Comparison of ENCODE assay signal across 16 mouse cellular contexts in genomic region chr17:30549899-30550773, GRCm38 (mm10). TPM values are rescaled to one million over a fixed set of nuclear protein-coding genes. Genes with fewer than 3 reads are reported as not detected.
DNase-seq lines count a peak whose midpoint lies in the region; ATAC-seq and TF ChIP-seq lines count a peak whose summit lies in the region.
"Had no signal": no experiment of that assay in that cellular context is flagged by ENCODE, and none has a peak within 500 bp of the region (broad histone marks: within the 10 kb centered on the region; RNA-seq: fewer than 3 reads in every experiment).

No protein-coding gene starts in this region.

- DNase-seq in heart, adult 11 months, result no peak
- DNase-seq in left cerebral cortex, adult 2 months (ENCODE audit: extremely low spot score in 1 of 2, low spot score in 2 of 2), result no peak
- no peak for DNase-seq in left cerebral cortex, postnatal 14 days (ENCODE audit: low spot score in 2 of 2)
- DNase-seq in R1 (ENCODE audit: low read depth, low spot score), result peak; percentile 39
- no peak for DNase-seq in limb, embryonic 14.5 days (ENCODE audit: low spot score)
- no peak for DNase-seq in frontal cortex, postnatal 25 days (ENCODE audit: low spot score in 2 of 2)
- DNase-seq: adrenal gland, postnatal 36 days; cerebellum, adult 11-12 months; kidney, adult 18-20 months; layer of hippocampus, postnatal 36 days; thymus, postnatal 4 days had no signal

- ATAC-seq in heart, embryonic 14.5 days (ENCODE audit: insufficient number of reproducible peaks, insufficient read depth, low FRiP score, low read depth), result peak; percentile 66
- no peak for ATAC-seq in limb, embryonic 14.5 days (ENCODE audit: low FRiP score, low read depth)
- ATAC-seq in forebrain, embryonic 16.5 days, result no peak
- ATAC-seq: forebrain, embryonic 13.5 days had no signal

- no peaks in the 10 kb centered on the region for H3K27me3 ChIP-seq in heart, embryonic 14.5 days (ENCODE audit: control insufficient read depth, insufficient read depth, low read length)
- no peaks in the 10 kb centered on the region for H3K27me3 ChIP-seq in limb, embryonic 14.5 days (ENCODE audit: control insufficient read depth, insufficient read depth, low read length)
- no peaks in the 10 kb centered on the region for H3K27me3 ChIP-seq in forebrain, embryonic 16.5 days (replicated peaks; ENCODE audit: control insufficient read depth, insufficient read depth, low read length)
- H3K27me3 ChIP-seq: forebrain, embryonic 13.5 days; midbrain, embryonic 12.5 days; neural tube, embryonic 12.5 days had no signal

- 30% methylated on average over 9 of the region's 9 CpGs for WGBS in heart, embryonic 14.5 days
- WGBS in limb, embryonic 14.5 days, result 61% methylated on average over 9 of the region's 9 CpGs
- WGBS in forebrain, embryonic 16.5 days, result 55% methylated on average over 9 of the region's 9 CpGs

- no peak overlapping the region for H3K4me3 ChIP-seq in heart, embryonic 14.5 days (ENCODE audit: control insufficient read depth in 1 of 2, insufficient read depth in 1 of 2, low read depth in 1 of 2, low read length in 2 of 2)
- no peak overlapping the region for H3K4me3 ChIP-seq in left cerebral cortex, adult 2 months
- H3K4me3 ChIP-seq in limb, embryonic 14.5 days (replicated peaks; ENCODE audit: low read length), result no peak overlapping the region
- no peak overlapping the region for H3K4me3 ChIP-seq in forebrain, embryonic 16.5 days (replicated peaks; ENCODE audit: low read length)
- H3K4me3 ChIP-seq: forebrain, embryonic 13.5 days; midbrain, embryonic 12.5 days; neural tube, embryonic 12.5 days had no signal

- intact Hi-C loops in left cerebral cortex, adult 2 months (cut with DNase I), result loop anchor here (2.0 kb wide), 1 partner anchor 25 kb away; no protein-coding TSS in a partner anchor
- intact Hi-C loops in left cerebral cortex, postnatal 14 days (cut with DNase I), result no loop called here

- no peak for TF ChIP-seq POLR2A in limb, embryonic 14.5 days (IDR thresholded peaks at IDR 0.05; ENCODE audit: borderline replicate concordance, extremely low read depth, insufficient read depth, insufficient read length)

- H3K36me3 ChIP-seq in heart, embryonic 14.5 days (ENCODE audit: control insufficient read depth, insufficient read depth, low read length), result no peaks in the 10 kb centered on the region
- no peaks in the 10 kb centered on the region for H3K36me3 ChIP-seq in limb, embryonic 14.5 days (ENCODE audit: control insufficient read depth, insufficient read depth, low read length)
- H3K36me3 ChIP-seq in forebrain, embryonic 16.5 days (ENCODE audit: control insufficient read depth, insufficient read depth), result no peaks in the 10 kb centered on the region
- H3K36me3 ChIP-seq: midbrain, embryonic 12.5 days; neural tube, embryonic 12.5 days had no signal

- no peaks in the 10 kb centered on the region for H3K9me3 ChIP-seq in heart, embryonic 14.5 days (ENCODE audit: control insufficient read depth, low read length)
- H3K9me3 ChIP-seq in limb, embryonic 14.5 days (ENCODE audit: control insufficient read depth, low read length), result no peaks in the 10 kb centered on the region
- no peaks in the 10 kb centered on the region for H3K9me3 ChIP-seq in forebrain, embryonic 16.5 days (ENCODE audit: control insufficient read depth, low read length)
- H3K9me3 ChIP-seq: forebrain, embryonic 13.5 days; midbrain, embryonic 12.5 days; neural tube, embryonic 12.5 days had no signal

- no peak for TF ChIP-seq CTCF in left cerebral cortex, adult 2 months (IDR thresholded peaks at IDR 0.05)

- H3K27ac ChIP-seq in heart, embryonic 14.5 days (replicated peaks in 1 of 2; ENCODE audit: control insufficient read depth in 1 of 2, insufficient read depth in 1 of 2, low read depth in 2 of 2, low read length in 2 of 2), result peak overlapping the region; percentile 75 to 89
- H3K27ac ChIP-seq in left cerebral cortex, adult 2 months, result peak overlapping the region; percentile 76
- peak overlapping the region; percentile 59 for H3K27ac ChIP-seq in limb, embryonic 14.5 days (replicated peaks; ENCODE audit: low read depth, low read length)
- H3K27ac ChIP-seq in forebrain, embryonic 16.5 days (ENCODE audit: low read length), result no peak overlapping the region
- H3K27ac ChIP-seq: forebrain, embryonic 13.5 days; midbrain, embryonic 12.5 days; neural tube, embryonic 12.5 days had no signal

- H3K4me1 ChIP-seq in heart, embryonic 14.5 days (ENCODE audit: control insufficient read depth in 2 of 2, insufficient read depth in 2 of 2, low read length in 2 of 2), result peaks cover 17 to 28% of the 10 kb centered on the region in 2 experiments
- H3K4me1 ChIP-seq in limb, embryonic 14.5 days (ENCODE audit: control insufficient read depth, insufficient read depth, low read length), result peaks cover 23% of the 10 kb centered on the region
- no peaks in the 10 kb centered on the region for H3K4me1 ChIP-seq in forebrain, embryonic 16.5 days (replicated peaks; ENCODE audit: control insufficient read depth, insufficient read depth, low read length)

- H3K4me2 ChIP-seq in heart, embryonic 14.5 days (ENCODE audit: low read length), result peak overlapping the region; percentile 43
- no peak overlapping the region for H3K4me2 ChIP-seq in limb, embryonic 14.5 days (replicated peaks; ENCODE audit: low read depth, low read length, severe bottlenecking)
- no peak overlapping the region for H3K4me2 ChIP-seq in forebrain, embryonic 16.5 days (ENCODE audit: low read length)
- H3K4me2 ChIP-seq: forebrain, embryonic 13.5 days; midbrain, embryonic 12.5 days; neural tube, embryonic 12.5 days had no signal

- H3K9ac ChIP-seq in heart, embryonic 14.5 days (ENCODE audit: low read length), result peak overlapping the region; percentile 44; the same call in 1 of the 2 replicates
- H3K9ac ChIP-seq in limb, embryonic 14.5 days (ENCODE audit: low read depth, low read length, severe bottlenecking), result 0 out of 2 replicates have a peak overlapping the region, but pooled peaks have one; percentile 21
- H3K9ac ChIP-seq in forebrain, embryonic 16.5 days (replicated peaks; ENCODE audit: low read depth, low read length), result no peak overlapping the region
- H3K9ac ChIP-seq: forebrain, embryonic 13.5 days; midbrain, embryonic 12.5 days; neural tube, embryonic 12.5 days had no signal

RNA-seq across cellular contexts. Expression of gene Btbd9, which starts 26.2 kb away (rescaled TPM):
- 39.4 and 40.9 TPM in 2 replicates for polyA plus RNA-seq in heart, embryonic 14.5 days (2014; fragmentation: Nextera tagmentation; extraction: Ambion mirVana)
- total RNA-seq in left cerebral cortex, adult 2 months (2021), result 100 to 1,000 TPM; 102 to 104 TPM
- 10 to 100 TPM; 78.9 to 95.2 TPM for total RNA-seq in left cerebral cortex, postnatal 14 days (2021)
- 18.3 and 25.8 TPM in 2 replicates for polyA plus RNA-seq in limb, embryonic 14.5 days (2012; rRNA removed)
- 46.9 and 49.1 TPM in 2 replicates for polyA plus RNA-seq in limb, embryonic 14.5 days (2014; fragmentation: Nextera tagmentation; extraction: Ambion mirVana)
- polyA plus RNA-seq in forebrain, embryonic 16.5 days (2015; fragmentation: Nextera tagmentation; extraction: Ambion mirVana), result 141 and 147 TPM in 2 replicates
